Mouse (Mus musculus): ENCODE measurements around the gene B830017H08Rik. TPM values are rescaled to one million over a fixed set of nuclear protein-coding genes. Genes with fewer than 3 reads are reported as not detected.

B830017H08Rik gene
- total RNA-seq (2023) = not detected

DNA sequence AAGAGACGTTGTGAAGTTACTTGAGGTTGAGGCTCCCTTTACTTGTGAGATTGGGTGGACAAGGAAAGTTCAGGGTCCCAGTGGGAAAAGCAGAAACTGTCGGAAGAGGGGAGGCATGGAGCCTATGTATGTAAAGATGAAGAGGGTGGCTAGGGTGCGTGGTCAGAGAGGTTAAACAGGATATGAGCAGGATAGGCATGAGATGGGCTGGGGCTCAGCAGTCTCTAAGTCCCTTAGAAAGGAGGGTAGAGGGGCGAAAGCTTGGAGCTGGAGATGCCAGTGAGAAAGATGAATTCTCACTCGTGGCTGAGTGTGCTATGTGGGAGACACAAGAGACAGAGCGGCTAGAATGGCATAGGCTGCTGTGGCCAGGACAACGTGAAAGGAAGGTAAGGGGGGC is at the start of gene B830017H08Rik:
Gene B830017H08Rik, plus strand, starts transcription at position 301 of the 400 bp plus-strand sequence.

DNA sequence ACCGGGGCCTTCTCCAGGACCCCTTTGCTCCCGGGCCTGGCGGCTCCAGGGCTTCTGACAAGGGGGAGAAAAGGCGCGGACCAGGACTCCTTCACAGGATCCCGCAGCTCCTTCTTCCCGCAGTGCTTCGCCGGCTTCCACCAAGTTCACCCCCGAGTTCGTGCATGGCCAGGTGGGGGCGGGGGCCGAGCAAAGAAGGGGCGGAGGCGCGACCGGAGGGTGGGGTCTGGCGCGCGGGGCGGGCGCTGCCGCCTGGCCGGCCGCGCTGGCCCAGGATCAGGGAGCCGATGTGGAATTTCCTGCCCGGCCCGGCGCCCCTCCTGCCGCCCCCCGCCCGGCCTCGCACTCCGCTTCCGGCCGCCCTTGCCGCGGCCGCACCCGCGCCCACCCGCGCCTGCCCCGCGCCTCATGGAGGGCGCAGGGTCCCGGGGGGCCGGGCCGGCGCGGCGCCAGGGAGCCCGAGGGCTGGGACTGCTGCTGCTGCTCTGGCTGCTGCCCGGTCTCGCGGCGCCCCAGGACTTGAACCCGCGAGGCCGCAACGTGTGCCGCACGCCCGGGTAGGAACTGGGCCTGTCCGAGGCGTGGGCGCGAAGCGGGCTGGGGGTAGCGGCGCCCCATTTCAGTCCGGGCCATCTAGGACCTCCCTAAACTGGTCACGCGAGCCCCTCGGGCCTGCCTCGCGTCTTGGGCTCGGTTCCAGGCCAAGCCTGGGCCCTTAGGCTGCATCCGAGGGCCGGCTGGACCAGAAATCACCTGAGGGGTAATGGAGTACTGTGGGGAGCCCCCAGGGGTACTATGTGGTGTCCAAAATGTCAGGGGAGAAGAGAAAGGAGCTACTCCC is 35.7 kb upstream of the B830017H08Rik start, which contains the start of gene Scarf2:
Gene Scarf2, plus strand, starts transcription at position 312 of the 841 bp plus-strand sequence.

GRCm38 (mm10) chr16:17838051-17838450 is 5.1 kb downstream of the B830017H08Rik start, which contains the start of gene Car15:
Gene Car15 (minus strand): TSS chr16:17838364.

Other genes starting within 250 kb of the B830017H08Rik start
- gene Slc7a4, start 249.9 kb upstream of the B830017H08Rik start, total RNA-seq (2023) = 0.56 TPM
- 43.7 TPM for gene Smpd4, start 213.8 kb upstream of the B830017H08Rik start, total RNA-seq (2023)
- gene Ccdc74a, start 186.7 kb upstream of the B830017H08Rik start, total RNA-seq (2023) = not detected
- 137 TPM for gene Med15, start 100.2 kb upstream of the B830017H08Rik start, total RNA-seq (2023)
- gene Klhl22, start 73.5 kb upstream of the B830017H08Rik start, total RNA-seq (2023) = 22.1 TPM
- gene Scarf2, start 35.8 kb upstream of the B830017H08Rik start, total RNA-seq (2023) = 0.53 TPM
- gene Car15, start 5.2 kb downstream of the B830017H08Rik start, total RNA-seq (2023) = 17.4 TPM
- gene Gm20518, start 58.5 kb downstream of the B830017H08Rik start, total RNA-seq (2023) = 4.2 TPM
- gene Tssk1, start 61.1 kb downstream of the B830017H08Rik start, total RNA-seq (2023) = not detected
- 73.1 TPM for gene Dgcr2, start 65.4 kb downstream of the B830017H08Rik start, total RNA-seq (2023)
- gene Tssk2, start 65.5 kb downstream of the B830017H08Rik start, total RNA-seq (2023) = not detected
- 72.0 TPM for gene Ess2, start 78.2 kb downstream of the B830017H08Rik start, total RNA-seq (2023)
- not detected for gene Gsc2, start 81.9 kb downstream of the B830017H08Rik start, total RNA-seq (2023)
- gene Slc25a1, start 95.1 kb downstream of the B830017H08Rik start, total RNA-seq (2023) = 15.7 TPM
- not detected for gene Vpreb2, start 147.3 kb downstream of the B830017H08Rik start, total RNA-seq (2023)
- 5.5 TPM for gene Dgcr6, start 219.7 kb downstream of the B830017H08Rik start, total RNA-seq (2023)

Measured in CD4-positive naive resting alpha-beta T cell, adult 57 days (primary cell).